Mouse (Mus musculus) E14TG2a.4 (cell line): Measurements from ENCODE around the gene Lep.

Source experiments
- H3K27me3 ChIP-seq: 2 replicates; pipeline ENCODE4 v1.6.1; 2014; ENCODE audit warnings: low read length, control low read depth; ENCODE audit not compliant: insufficient read depth
- H3K36me3 ChIP-seq: 2 replicates; pipeline ENCODE4 v1.6.1; 2014; ENCODE audit warnings: low read length, control low read depth; ENCODE audit not compliant: insufficient read depth
- H3K4me1 ChIP-seq: replicated peaks from 2 replicates; pipeline ENCODE4 v1.6.1; 2014; ENCODE audit warnings: low read depth, low read length, control low read depth
- H3K4me3 ChIP-seq: replicated peaks from 2 replicates; pipeline ENCODE4 v1.5.1; 2014; ENCODE audit warnings: mild to moderate bottlenecking, low read length
- H3K9me3 ChIP-seq: 2 replicates; pipeline ENCODE4 v1.6.1; 2014; ENCODE audit warnings: low read length, control low read depth
- CTCF ChIP-seq: conservative IDR thresholded peaks from 2 replicates; pipeline ENCODE4 v1.5.1; 2014; ENCODE audit warnings: low read length
- NANOG ChIP-seq: IDR thresholded peaks from 2 replicates; pipeline ENCODE4 v1.6.1; 2014; ENCODE audit warnings: borderline replicate concordance, low read length, mixed read lengths
- POU5F1 ChIP-seq: IDR thresholded peaks from 2 replicates; pipeline ENCODE4 v1.6.1; 2014; ENCODE audit warnings: low read length, borderline replicate concordance

Lep gene

DNA sequence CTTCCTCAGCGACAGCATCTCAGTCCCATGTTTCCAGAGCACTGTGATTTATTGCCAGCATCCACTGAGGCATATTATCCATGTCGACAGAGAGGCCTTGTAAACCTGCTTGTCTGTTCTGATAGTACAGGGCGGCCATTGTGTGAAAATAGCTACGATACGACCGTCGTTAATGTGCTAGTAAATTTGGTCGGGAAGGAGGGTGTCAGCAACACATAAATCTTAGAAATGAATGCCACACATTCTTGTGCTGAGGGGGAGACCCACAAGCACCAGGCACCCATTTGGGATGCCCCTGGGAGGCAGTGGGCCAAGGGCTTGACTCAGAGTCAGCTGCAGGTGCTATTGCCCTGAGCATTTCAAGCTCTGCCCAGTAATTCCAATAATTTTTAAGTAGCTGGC is 6.4 kb downstream of the Lep start:
- Histone ChIP-seq H3K9me3 (no peaks in the 10 kb centered on the region), H3K27me3 (peaks cover 29% of the 10 kb centered on the region), H3K36me3 (no peaks in the 10 kb centered on the region), H3K4me3 (no peak overlapping the region), H3K4me1 (0 out of 2 replicates have a peak, but pooled peaks cover 2% of the 10 kb centered on the region)
- TF ChIP-seq POU5F1, result no peak
- no peak for TF ChIP-seq NANOG
- TF ChIP-seq CTCF, result no peak

DNA sequence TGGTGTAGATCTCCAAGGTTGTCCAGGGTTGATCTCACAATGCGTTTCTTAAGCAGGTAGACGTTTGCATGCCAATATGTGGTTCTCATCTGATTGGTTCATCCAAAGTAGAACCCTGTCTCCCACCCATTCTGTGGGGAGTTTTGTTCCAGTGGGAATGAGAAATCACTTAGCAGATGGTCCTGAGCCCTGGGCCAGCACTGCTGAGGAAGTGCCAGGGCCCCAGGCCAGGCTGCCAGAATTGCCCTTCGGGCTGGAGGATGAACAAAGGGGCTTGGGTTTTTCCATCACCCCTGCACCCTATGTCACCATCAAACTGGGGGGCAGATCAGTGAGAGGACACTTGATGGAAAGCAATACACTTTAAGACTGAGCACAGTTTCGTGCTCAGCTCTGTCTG is 12.2 kb downstream of the Lep start:
- H3K27me3 ChIP-seq, result peaks cover 16% of the 10 kb centered on the region
- no peak for TF ChIP-seq POU5F1
- TF ChIP-seq NANOG, result no peak
- no peak for TF ChIP-seq CTCF
- peaks cover 13% of the 10 kb centered on the region for H3K4me1 ChIP-seq
- H3K4me3 ChIP-seq, result no peak overlapping the region
- no peaks in the 10 kb centered on the region for H3K36me3 ChIP-seq
- H3K9me3 ChIP-seq, result no peaks in the 10 kb centered on the region

DNA sequence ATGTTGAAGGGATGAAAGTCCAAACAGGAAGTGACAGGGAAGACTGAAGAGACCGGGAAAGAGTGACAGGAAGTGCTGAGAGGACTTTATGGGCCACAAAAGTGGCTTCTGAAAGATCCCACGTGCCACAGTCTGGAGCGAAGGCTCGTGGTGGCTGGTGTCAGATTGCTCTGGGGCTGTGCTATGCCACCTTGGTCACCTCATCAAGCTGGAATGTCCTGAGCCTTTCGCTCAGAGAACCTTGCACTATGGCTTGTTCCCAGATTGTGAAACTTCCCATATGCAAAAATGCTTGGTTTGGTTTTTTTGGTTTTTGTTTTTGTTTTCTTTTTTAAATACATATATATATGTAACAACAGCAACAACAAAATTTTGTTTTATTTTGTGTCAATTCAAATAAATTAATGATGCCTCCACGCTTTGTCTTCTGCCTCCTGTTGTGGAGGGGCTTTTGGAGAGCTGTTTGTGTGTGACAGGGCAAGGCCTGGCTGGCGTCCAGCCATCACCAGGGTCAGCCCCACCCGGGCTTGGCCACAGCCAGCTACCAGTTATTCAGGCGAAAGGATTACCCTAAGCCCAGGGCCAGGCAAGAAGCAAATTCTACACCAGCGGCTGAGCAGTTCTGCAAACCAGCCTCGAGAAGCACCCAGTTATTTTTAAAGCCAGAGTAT is 13.6 kb downstream of the Lep start:
- Histone ChIP-seq H3K27me3 (peaks cover 16% of the 10 kb centered on the region), H3K4me3 (no peak overlapping the region), H3K4me1 (peaks cover 13% of the 10 kb centered on the region), H3K9me3 (no peaks in the 10 kb centered on the region), H3K36me3 (no peaks in the 10 kb centered on the region)
- no peak for TF ChIP-seq POU5F1
- no peak for TF ChIP-seq NANOG
- TF ChIP-seq CTCF, result no peak

DNA sequence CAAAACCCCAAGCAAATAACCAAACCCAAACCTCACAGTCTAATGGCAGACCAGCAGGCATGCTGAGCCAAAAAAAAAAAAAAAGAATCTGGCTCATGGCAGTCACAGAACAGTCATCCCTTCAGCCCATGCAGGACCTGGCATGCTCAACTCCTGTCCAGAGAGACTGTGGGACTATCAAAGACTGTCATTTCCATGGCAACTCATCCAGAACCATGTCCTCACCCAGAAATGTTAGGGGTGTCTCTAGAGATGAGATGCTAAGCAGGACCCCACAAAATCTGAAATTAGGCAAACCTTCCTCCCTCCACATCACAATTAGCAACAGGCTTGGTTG is 14.1 kb downstream of the Lep start:
- H3K4me1 ChIP-seq, result peaks cover 13% of the 10 kb centered on the region
- peaks cover 16% of the 10 kb centered on the region for H3K27me3 ChIP-seq
- no peak for TF ChIP-seq CTCF
- no peak for TF ChIP-seq NANOG
- no peak for TF ChIP-seq POU5F1
- H3K36me3 ChIP-seq, result no peaks in the 10 kb centered on the region
- no peak overlapping the region for H3K4me3 ChIP-seq
- H3K9me3 ChIP-seq, result no peaks in the 10 kb centered on the region

DNA sequence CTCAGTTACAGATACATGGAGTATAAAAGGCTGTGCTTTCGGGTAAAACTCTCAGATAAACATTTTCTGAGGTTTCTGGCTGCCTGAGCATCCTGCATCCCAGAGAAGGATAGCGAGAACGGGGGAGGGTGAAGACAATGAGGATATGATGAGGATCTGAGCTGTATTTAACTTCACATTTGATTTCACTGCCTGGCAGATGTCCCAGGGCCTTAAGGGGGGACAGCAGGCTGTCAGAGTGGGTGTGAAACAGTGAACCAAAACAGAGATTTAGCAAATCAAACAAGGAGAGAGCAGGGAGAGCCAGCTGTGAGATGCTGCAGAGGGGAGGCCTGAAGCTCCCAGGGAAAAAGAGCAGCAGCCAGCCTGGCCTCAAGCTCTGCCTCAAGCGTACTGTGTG is 19.3 kb downstream of the Lep start:
- no peaks in the 10 kb centered on the region for H3K36me3 ChIP-seq
- H3K4me1 ChIP-seq, result peaks cover 12% of the 10 kb centered on the region
- TF ChIP-seq NANOG (no peak), CTCF (no peak)
- H3K27me3 ChIP-seq, result peaks cover 8% of the 10 kb centered on the region
- H3K9me3 ChIP-seq, result no peaks in the 10 kb centered on the region
- no peak overlapping the region for H3K4me3 ChIP-seq

DNA sequence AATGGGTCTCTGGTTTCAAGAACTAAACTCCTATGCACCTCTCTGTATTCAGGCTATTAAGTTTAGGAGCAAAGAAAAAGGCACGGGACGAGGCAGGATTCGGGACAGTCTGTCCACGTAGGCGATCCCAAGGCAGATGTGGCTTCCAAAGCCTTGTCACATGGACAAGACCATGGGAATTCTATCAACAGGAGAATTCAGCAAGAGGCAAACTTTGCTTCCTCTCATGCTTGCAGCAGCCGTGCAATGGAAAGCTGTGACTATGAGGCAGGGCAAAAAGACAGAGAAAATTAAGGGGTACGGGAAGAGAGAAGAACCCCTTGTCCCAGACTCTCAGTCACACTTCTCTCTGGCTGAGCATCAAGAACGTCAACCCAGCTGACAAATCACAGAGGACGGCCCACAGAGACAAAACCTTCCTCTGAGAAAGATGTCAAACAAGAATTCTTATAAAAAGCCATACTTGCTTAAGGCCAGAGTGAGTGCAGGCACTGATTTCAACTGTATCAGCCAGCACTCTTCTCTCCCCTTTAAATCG is 21.9 kb downstream of the Lep start:
- Histone ChIP-seq H3K9me3 (no peaks in the 10 kb centered on the region), H3K27me3 (peaks cover 8% of the 10 kb centered on the region), H3K4me3 (no peak overlapping the region), H3K4me1 (peaks cover 14% of the 10 kb centered on the region), H3K36me3 (no peaks in the 10 kb centered on the region)
- TF ChIP-seq CTCF, result no peak
- TF ChIP-seq POU5F1, result no peak
- no peak for TF ChIP-seq NANOG

DNA sequence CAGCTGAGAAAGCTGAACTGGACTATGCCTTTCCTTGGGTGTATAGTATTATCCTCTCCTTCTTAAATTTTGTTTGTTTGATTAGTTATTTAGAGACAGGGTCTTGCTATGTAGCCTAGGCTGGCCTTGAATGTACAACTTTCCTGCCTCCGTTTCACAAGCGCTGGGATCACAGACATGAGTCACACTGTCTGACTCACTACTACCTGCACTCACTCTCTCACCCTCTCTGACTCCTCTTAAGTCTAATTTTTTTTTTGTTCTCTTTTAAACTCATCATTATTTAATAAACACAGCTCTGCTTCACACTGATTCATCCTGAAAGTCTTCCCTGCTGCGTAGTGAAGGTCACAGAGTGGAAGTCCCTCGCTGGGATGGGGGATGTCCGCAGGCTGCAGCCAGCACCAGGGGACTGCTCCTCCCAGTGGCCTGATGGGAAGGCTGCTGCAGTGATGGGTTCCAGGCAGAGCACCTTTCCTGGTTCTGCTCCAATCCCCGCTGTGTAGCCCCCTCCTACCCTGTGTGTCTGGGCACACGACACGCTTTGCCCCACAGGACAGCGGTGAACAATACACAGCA is 22.8 kb downstream of the Lep start:
- Histone ChIP-seq H3K4me3 (peak overlapping the region; percentile 45), H3K9me3 (no peaks in the 10 kb centered on the region), H3K36me3 (no peaks in the 10 kb centered on the region), H3K4me1 (peaks cover 14% of the 10 kb centered on the region), H3K27me3 (peaks cover 8% of the 10 kb centered on the region)
- TF ChIP-seq CTCF (0 out of 2 replicates have a peak, but pooled peaks have one; percentile 6), NANOG (no peak)

DNA sequence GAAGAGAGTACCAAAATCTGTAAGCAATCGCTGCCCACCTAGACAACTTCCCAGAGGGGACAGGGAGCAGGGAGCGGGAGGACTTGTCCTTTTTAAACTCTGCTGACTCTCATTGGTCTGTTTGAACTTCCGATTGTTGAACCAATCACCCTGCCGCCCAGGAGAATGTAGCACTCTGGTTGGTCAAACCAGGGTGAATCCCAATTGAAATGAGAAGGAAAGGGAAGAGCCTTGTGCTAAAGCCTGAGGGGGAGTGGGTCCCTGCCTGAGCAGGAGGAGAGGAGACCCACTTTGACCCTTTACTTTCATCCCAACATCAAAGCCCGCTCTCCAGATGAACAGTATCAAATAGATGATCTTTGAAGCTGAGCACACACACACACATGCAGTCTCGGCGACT is 24.4 kb downstream of the Lep start:
- Histone ChIP-seq H3K9me3 (no peaks in the 10 kb centered on the region), H3K36me3 (no peaks in the 10 kb centered on the region), H3K27me3 (peaks cover 8% of the 10 kb centered on the region), H3K4me3 (no peak overlapping the region), H3K4me1 (peaks cover 14% of the 10 kb centered on the region)
- no peak for TF ChIP-seq POU5F1
- TF ChIP-seq CTCF, result no peak
- TF ChIP-seq NANOG, result no peak
